ENCODE assay signal across 15 mouse cellular contexts in the genomic region with DNA sequence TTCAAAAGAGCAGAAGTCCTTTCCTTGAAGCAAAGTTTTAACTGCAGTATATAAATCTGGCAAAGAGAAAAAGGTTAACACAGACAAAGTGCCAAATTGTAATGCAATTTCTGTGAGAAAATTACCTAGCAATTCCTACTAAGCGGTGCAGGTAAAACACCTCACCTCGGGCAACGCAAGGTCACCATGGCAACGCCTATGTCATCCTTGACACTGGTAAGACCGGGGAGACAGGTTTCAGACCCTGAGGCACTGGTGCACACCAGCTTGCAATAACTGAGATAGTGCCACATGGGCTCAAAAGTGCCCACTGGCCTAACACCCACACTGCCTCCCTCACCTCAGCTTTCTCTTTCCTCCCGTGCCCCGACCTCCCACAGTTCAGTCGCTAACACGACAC.
"Had no signal": no experiment of that assay in that cellular context is flagged by ENCODE, and none has a peak within 500 bp of the region (broad histone marks: within the 10 kb centered on the region; RNA-seq: fewer than 3 reads in every experiment).

No protein-coding gene starts in this region.

- H3K9ac ChIP-seq: liver, embryonic 14.5 days; neural tube, embryonic 15.5 days; stomach, embryonic 15.5 days had no signal

- ATAC-seq: lung, postnatal 0 days had no signal

- H3K27me3 ChIP-seq: neural tube, embryonic 15.5 days; stomach, embryonic 15.5 days had no signal

- H3K4me3 ChIP-seq: midbrain, embryonic 10.5 days; myocyte; neural tube, embryonic 15.5 days; stomach, embryonic 15.5 days had no signal

- H3K4me2 ChIP-seq: neural tube, embryonic 15.5 days; stomach, embryonic 15.5 days had no signal

- DNase-seq: kidney, postnatal 10 days; left cerebral cortex, postnatal 4 days; liver; lung, adult 18-20 months; lung, postnatal 4 days; midbrain, embryonic 14.5 days; right cerebral cortex, postnatal 14 days; thymus, adult 2 months; thymus, postnatal 25 days had no signal

- H3K9me3 ChIP-seq: midbrain, embryonic 10.5 days; neural tube, embryonic 15.5 days; stomach, embryonic 15.5 days had no signal

- H3K4me1 ChIP-seq: midbrain, embryonic 10.5 days; neural tube, embryonic 15.5 days; stomach, embryonic 15.5 days had no signal

- H3K27ac ChIP-seq: liver, embryonic 14.5 days; midbrain, embryonic 10.5 days; neural tube, embryonic 15.5 days; stomach, embryonic 15.5 days had no signal
